Comparison of ENCODE assay signal across 8 mouse cellular contexts in genomic region chr9:13652389-13652877, GRCm38 (mm10).
DNase-seq lines count a peak whose midpoint lies in the region; ATAC-seq and TF ChIP-seq lines count a peak whose summit lies in the region.

No protein-coding gene starts in this region.

- no peak overlapping the region for H3K4me3 ChIP-seq in gastrocnemius, adult 2 months
- no peak overlapping the region for H3K4me3 ChIP-seq in hindbrain, embryonic 15.5 days

- WGBS in hindbrain, embryonic 15.5 days = 15% methylated on average over 8 of the region's 8 CpGs

- intact Hi-C loops in gastrocnemius, adult 2 months (cut with DNase I) = loop anchor here (2.0 kb wide), 1 partner anchor 356 kb away; the partner anchor contains the start of gene Maml2

- peak overlapping the region; percentile 25; the same call in 1 of the 2 replicates for H3K4me2 ChIP-seq in hindbrain, embryonic 15.5 days

- peak; percentile 65 for ATAC-seq in hindbrain, embryonic 15.5 days (ENCODE audit: low FRiP score, low read depth)
- ATAC-seq in monocyte, adult 5-6 weeks (replicated peaks; ENCODE audit: insufficient number of reproducible peaks, low FRiP score, low TSS enrichment, poor library complexity, severe bottlenecking) = no peak

- no peaks in the 10 kb centered on the region for H3K9me3 ChIP-seq in hindbrain, embryonic 15.5 days

- no peaks in the 10 kb centered on the region for H3K27me3 ChIP-seq in hindbrain, embryonic 15.5 days

- peaks cover 16% of the 10 kb centered on the region for H3K4me1 ChIP-seq in hindbrain, embryonic 15.5 days (replicated peaks)

- no peak for DNase-seq in gastrocnemius, adult 2 months
- DNase-seq in gastrocnemius, adult 8-10 months (ENCODE audit: low spot score in 2 of 2) = no peak
- DNase-seq in right cerebral cortex, adult 18-20 months = peak; percentile 3
- DNase-seq in right cerebral cortex, postnatal 14 days = no peak
- DNase-seq in retina, embryonic 14.5 days (ENCODE audit: low spot score) = peak; percentile 81
- DNase-seq in adrenal gland, postnatal 25 days = no peak

- H3K27ac ChIP-seq in gastrocnemius, adult 2 months = 0 out of 2 replicates have a peak overlapping the region, but pooled peaks have one; percentile 9
- H3K27ac ChIP-seq in hindbrain, embryonic 15.5 days (replicated peaks) = peak overlapping the region; percentile 77

- TF ChIP-seq CTCF in gastrocnemius, adult 2 months (IDR thresholded peaks at IDR 0.05) = no peak

- no peaks in the 10 kb centered on the region for H3K36me3 ChIP-seq in hindbrain, embryonic 15.5 days

- H3K9ac ChIP-seq in hindbrain, embryonic 15.5 days = 0 out of 2 replicates have a peak overlapping the region, but pooled peaks have one; percentile 1

Comparison
In these comparisons a context has a peak if more than half of its experiments do, and no peak if none do; other contexts are left out.
1. DNase-seq: peak in right cerebral cortex, adult 18-20 months (single experiment) and retina, embryonic 14.5 days (single experiment); none in gastrocnemius, adult 2 months (single experiment), gastrocnemius, adult 8-10 months (0 of 2), right cerebral cortex, postnatal 14 days (single experiment) and adrenal gland, postnatal 25 days (single experiment).